Mouse (Mus musculus) midbrain, embryonic 10.5 days (tissue): ENCODE measurements around the gene Prkar1a. TPM values are rescaled to one million over a fixed set of nuclear protein-coding genes. Genes with fewer than 3 reads are reported as not detected.

ENCODE experiments used
- DNase-seq: peaks from one replicate; pipeline ENCODE4 v3.0.0-alpha.2; 2017; ENCODE audit warnings: low spot score
- H3K27ac ChIP-seq: fragments of 300-500 bp; sonication (generic); replicated peaks from 2 replicates; pipeline ENCODE4 v1.5.1; 2016; ENCODE audit warnings: mild to moderate bottlenecking
- H3K27me3 ChIP-seq: fragments of 300-500 bp; sonication (generic); 2 replicates; pipeline ENCODE4 v1.6.1; 2016; ENCODE audit warnings: low read depth, mild to moderate bottlenecking; ENCODE audit not compliant: poor library complexity, severe bottlenecking
- H3K36me3 ChIP-seq: fragments of 300-500 bp; sonication (generic); 2 replicates; pipeline ENCODE4 v1.6.1; 2016; ENCODE audit warnings: mild to moderate bottlenecking, moderate library complexity
- H3K4me1 ChIP-seq: fragments of 300-500 bp; sonication (generic); 2 replicates; pipeline ENCODE4 v1.6.1; 2016
- H3K4me3 ChIP-seq: fragments of 300-500 bp; sonication (generic); 2 replicates; pipeline ENCODE4 v1.5.1; 2016; ENCODE audit warnings: mild to moderate bottlenecking, moderate library complexity
- H3K9me3 ChIP-seq: fragments of 300-500 bp; sonication (generic); replicated peaks from 2 replicates; pipeline ENCODE4 v1.6.1; 2016; ENCODE audit warnings: mild to moderate bottlenecking
- WGBS: fragments of 180-500 bp; shearing (Covaris S2); methylation state at CpG from one replicate; pipeline ENCODE4 v1.1.7; 2016; 5-methylcytosine and 5-hydroxymethylcytosine counted together
- polyA plus RNA-seq: library from polyadenylated mRNA; unstranded; fragments of >200 nt; fragmentation: Nextera tagmentation; extraction: Ambion mirVana; gene quantifications from 2 replicates; pipeline ENCODE4 v1.2.1, GENCODE M21; 2016

Prkar1a gene
- polyA plus RNA-seq, 1 experiment from 2014 or later: 309 TPM

GRCm38 (mm10) chr11:109717966-109718895 is 69.0 kb downstream of the Prkar1a start:
- H3K4me1 ChIP-seq: peaks cover 30% of the 10 kb centered on the region
- 91% methylated on average over 15 of the region's 15 CpGs for WGBS
- peaks cover 55% of the 10 kb centered on the region for H3K27me3 ChIP-seq
- no peak overlapping the region for H3K27ac ChIP-seq
- no peak for DNase-seq
- no peaks in the 10 kb centered on the region for H3K36me3 ChIP-seq
- H3K4me3 ChIP-seq: no peak overlapping the region
- no peaks in the 10 kb centered on the region for H3K9me3 ChIP-seq

Other genes with a start within 250 kb of the Prkar1a start
- gene 9930022D16Rik, start 235.5 kb upstream of the Prkar1a start, polyA plus RNA-seq: not detected in 2 replicates
- 45.2 and 46.0 TPM in 2 replicates for gene Amz2, start 223.5 kb upstream of the Prkar1a start, polyA plus RNA-seq
- gene Arsg, start 176.0 kb upstream of the Prkar1a start, polyA plus RNA-seq: 1.9 and 2.2 TPM in 2 replicates
- 5.0 and 5.5 TPM in 2 replicates for gene Slc16a6, start 175.8 kb upstream of the Prkar1a start, polyA plus RNA-seq
- 17.9 and 19.4 TPM in 2 replicates for gene Wipi1, start 37.4 kb upstream of the Prkar1a start, polyA plus RNA-seq
- 1.4 and 2.3 TPM in 2 replicates for gene Fam20a, start 72.9 kb downstream of the Prkar1a start, polyA plus RNA-seq
- gene 1700012B07Rik, start 178.6 kb downstream of the Prkar1a start, polyA plus RNA-seq: not detected in 2 replicates